Mouse (Mus musculus) brain, embryonic 18.5 days (tissue): Measurements from ENCODE around the gene Lrrc4b.

Source experiments
- DNase-seq: peaks from one replicate; pipeline ENCODE4 v3.0.0-alpha.2; 2012; ENCODE audit warnings: low read depth, low spot score

Gene Lrrc4b

GRCm38 (mm10) chr7:44463556-44464225 is 34.9 kb downstream of the Lrrc4b start:
- no peak for DNase-seq

GRCm38 (mm10) chr7:44464511-44464910 is 35.7 kb downstream of the Lrrc4b start:
- DNase-seq = no peak

GRCm38 (mm10) chr7:44465111-44465510 is 36.3 kb downstream of the Lrrc4b start, which contains the start of gene Aspdh:
Gene Aspdh, plus strand, starts transcription at chr7:44465391.
- no peak for DNase-seq

- no peak for DNase-seq
These were observed 37.4 kb downstream of the Lrrc4b start for GRCm38 (mm10) chr7:44466006-44466887.

- no peak for DNase-seq
These were observed 38.1 kb downstream of the Lrrc4b start for GRCm38 (mm10) chr7:44466888-44467311.

GRCm38 (mm10) chr7:44467811-44468411 is 39.1 kb downstream of the Lrrc4b start, which contains the start of gene Josd2:
Gene Josd2, plus strand, starts transcription at chr7:44467980.
- peak; percentile 97 for DNase-seq

GRCm38 (mm10) chr7:44468644-44469285 is 39.9 kb downstream of the Lrrc4b start:
- no peak for DNase-seq

GRCm38 (mm10) chr7:44469677-44470675 is 41.2 kb downstream of the Lrrc4b start:
- no peak for DNase-seq

- no peak for DNase-seq
These were observed 42.1 kb downstream of the Lrrc4b start for GRCm38 (mm10) chr7:44470696-44471612.

GRCm38 (mm10) chr7:44471880-44472557 is 43.2 kb downstream of the Lrrc4b start:
- no peak for DNase-seq

- DNase-seq = no peak
These were observed 43.7 kb downstream of the Lrrc4b start for GRCm38 (mm10) chr7:44472558-44472885.

- DNase-seq = no peak
These were observed 44.3 kb downstream of the Lrrc4b start for GRCm38 (mm10) chr7:44472961-44473646.

GRCm38 (mm10) chr7:44474419-44474818 is 45.6 kb downstream of the Lrrc4b start:
- DNase-seq = no peak

- DNase-seq = no peak
These were observed 46.3 kb downstream of the Lrrc4b start for GRCm38 (mm10) chr7:44475046-44475614.

GRCm38 (mm10) chr7:44482836-44483435 is 54.1 kb downstream of the Lrrc4b start:
- DNase-seq = no peak

- DNase-seq = no peak
These were observed 55.3 kb downstream of the Lrrc4b start for GRCm38 (mm10) chr7:44484109-44484508.

GRCm38 (mm10) chr7:44484841-44485571 is 56.2 kb downstream of the Lrrc4b start:
- DNase-seq = no peak
